Mouse (Mus musculus) ES-CJ7 (cell line): ENCODE data around the gene Ptprr.

Source experiments
- DNase-seq: peaks from one replicate; pipeline ENCODE4 v3.0.0; 2011; ENCODE audit warnings: low read depth, low spot score

Ptprr gene

GRCm38 (mm10) chr10:116266561-116267433 is 248.8 kb downstream of the Ptprr start:
- no peak for DNase-seq

GRCm38 (mm10) chr10:116267434-116267822 is 249.4 kb downstream of the Ptprr start:
- no peak for DNase-seq

- DNase-seq: peak; percentile 8
These were observed 250.3 kb downstream of the Ptprr start for GRCm38 (mm10) chr10:116268343-116268742.

- DNase-seq: no peak
These were observed 252.8 kb downstream of the Ptprr start for GRCm38 (mm10) chr10:116270646-116271469.

- DNase-seq: no peak
These were observed 253.5 kb downstream of the Ptprr start for GRCm38 (mm10) chr10:116271470-116271915.

GRCm38 (mm10) chr10:116272156-116272555 is 254.1 kb downstream of the Ptprr start:
- no peak for DNase-seq

GRCm38 (mm10) chr10:116275280-116275679 is 257.3 kb downstream of the Ptprr start, which contains the start of gene Ptprb:
Gene Ptprb, plus strand, starts transcription at chr10:116275523.
- no peak for DNase-seq

- DNase-seq: no peak
These were observed 268.8 kb downstream of the Ptprr start for GRCm38 (mm10) chr10:116286697-116287344.

- DNase-seq: peak; percentile 69
These were observed 270.1 kb downstream of the Ptprr start for GRCm38 (mm10) chr10:116288130-116288529.

- no peak for DNase-seq
These were observed 272.5 kb downstream of the Ptprr start for GRCm38 (mm10) chr10:116290483-116290882.

GRCm38 (mm10) chr10:116291153-116291755 is 273.2 kb downstream of the Ptprr start:
- DNase-seq: no peak

GRCm38 (mm10) chr10:116296439-116296838 is 278.4 kb downstream of the Ptprr start:
- DNase-seq: no peak

- DNase-seq: no peak
These were observed 279.8 kb downstream of the Ptprr start for GRCm38 (mm10) chr10:116297854-116298253.

GRCm38 (mm10) chr10:116300824-116301223 is 282.8 kb downstream of the Ptprr start:
- no peak for DNase-seq

- DNase-seq: no peak
These were observed 283.2 kb downstream of the Ptprr start for GRCm38 (mm10) chr10:116301258-116301657.

- DNase-seq: no peak
These were observed 286.3 kb downstream of the Ptprr start for GRCm38 (mm10) chr10:116304355-116304754.

- no peak for DNase-seq
These were observed 291.4 kb downstream of the Ptprr start for GRCm38 (mm10) chr10:116309460-116309859.

GRCm38 (mm10) chr10:116310516-116311210 is 292.6 kb downstream of the Ptprr start:
- DNase-seq: no peak

- DNase-seq: peak; percentile 82
These were observed 301.2 kb downstream of the Ptprr start for GRCm38 (mm10) chr10:116319246-116319645.
